Mouse (Mus musculus): Measurements from ENCODE around the gene Prrg2.

- TF ChIP-seq CTCF (IDR thresholded peaks at IDR 0.05; ENCODE audit: extremely low read depth, insufficient read depth, insufficient read length, insufficient replicate concordance) = no peak
- TF ChIP-seq POLR2A (IDR thresholded peaks at IDR 0.05; ENCODE audit: low read depth, low read length) = no peak
Observed at GRCm38 (mm10) chr7:45056972-45057348, 5.5 kb downstream of the Prrg2 start.

Measured in spleen, adult 2 months (tissue).